Mouse (Mus musculus) thymus, adult 2 months (tissue): ENCODE data around the gene Cfap69.

Source experiments
- CTCF ChIP-seq: fragments of 200-500 bp; IDR thresholded peaks from 2 replicates; pipeline ENCODE4 v1.5.1; 2012; ENCODE audit warnings: mild to moderate bottlenecking, control low read depth, low read length, moderate library complexity, borderline replicate concordance; ENCODE audit not compliant: control insufficient read depth, poor library complexity, insufficient read depth; ENCODE audit errors: extremely low read depth
- POLR2A ChIP-seq: fragments of 200-500 bp; IDR thresholded peaks from 2 replicates; pipeline ENCODE4 v1.6.1; 2012; ENCODE audit warnings: mild to moderate bottlenecking, low read length, control low read depth, moderate library complexity; ENCODE audit not compliant: control insufficient read depth, poor library complexity, insufficient read depth; ENCODE audit errors: extremely low read depth

DNA sequence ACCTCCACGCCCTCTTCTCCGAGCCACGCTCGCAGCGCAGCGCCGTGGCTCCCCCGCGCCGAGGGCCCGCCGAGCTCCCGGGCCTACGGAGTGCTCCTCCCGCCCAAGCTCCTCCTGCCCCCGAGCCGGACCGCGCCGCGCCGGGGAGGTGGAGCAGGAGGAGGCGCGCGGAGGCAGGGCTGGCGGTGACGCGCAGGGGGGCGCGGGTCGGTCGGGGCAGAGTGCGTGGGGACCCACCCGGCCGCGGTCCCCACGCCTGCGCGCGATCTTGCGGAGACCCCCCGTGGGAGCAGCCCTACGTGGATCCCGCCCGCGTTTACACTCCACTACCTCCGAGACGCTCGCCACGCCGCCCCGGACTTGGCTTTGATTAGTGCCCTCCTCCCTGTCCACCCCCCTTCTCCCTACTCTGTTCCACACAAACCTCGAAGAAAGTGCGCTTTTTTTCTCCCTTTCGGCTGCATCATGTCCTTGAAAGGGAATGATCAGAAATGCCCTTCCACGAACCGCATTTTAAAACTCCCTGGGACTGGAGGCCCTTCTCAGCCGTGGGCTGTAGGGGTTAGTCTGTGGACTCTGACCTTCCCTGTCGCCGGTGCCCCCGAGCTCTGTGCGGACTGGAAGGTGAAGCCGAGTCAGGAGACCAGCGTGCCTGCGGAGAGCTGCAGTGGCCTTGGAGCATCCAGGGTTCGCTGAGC is 30.1 kb upstream of the Cfap69 start, which contains the start of gene Steap2:
- TF ChIP-seq CTCF, result no peak
- no peak for TF ChIP-seq POLR2A
